Mouse (Mus musculus): Measurements from ENCODE around the gene Ppid.

Ppid gene

GRCm38 (mm10) chr3:79590863-79591792 is at the start of gene Ppid:
Gene Ppid (plus strand): TSS chr3:79591342.
- peak; percentile 54 to 71 for DNase-seq (ENCODE audit: low spot score in 2 of 2)

DNA sequence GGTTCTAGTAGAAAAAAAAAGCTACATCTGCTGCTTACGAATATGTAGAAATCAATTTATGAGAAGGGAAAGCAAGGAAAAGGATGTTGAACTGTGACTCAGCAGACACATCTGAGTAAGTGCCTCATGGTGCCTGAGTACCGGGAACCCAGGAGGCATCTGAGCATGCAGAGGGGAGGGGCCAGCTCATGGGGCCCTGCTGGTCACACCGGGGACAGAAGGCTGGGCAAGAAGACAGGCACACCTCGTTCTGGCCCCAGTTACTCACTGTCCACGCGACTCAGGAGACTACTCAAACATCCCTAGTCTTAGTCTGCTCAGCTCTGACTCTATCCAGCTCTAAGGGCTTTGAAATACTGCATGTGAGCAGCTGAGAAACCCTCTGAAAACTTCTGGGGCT is 48.6 kb upstream of the Ppid start:
- DNase-seq (ENCODE audit: low spot score in 2 of 2), result peak; percentile 14 to 43

GRCm38 (mm10) chr3:79548681-79549437 is 42.3 kb upstream of the Ppid start:
- DNase-seq (ENCODE audit: low spot score in 2 of 2), result no peak

DNA sequence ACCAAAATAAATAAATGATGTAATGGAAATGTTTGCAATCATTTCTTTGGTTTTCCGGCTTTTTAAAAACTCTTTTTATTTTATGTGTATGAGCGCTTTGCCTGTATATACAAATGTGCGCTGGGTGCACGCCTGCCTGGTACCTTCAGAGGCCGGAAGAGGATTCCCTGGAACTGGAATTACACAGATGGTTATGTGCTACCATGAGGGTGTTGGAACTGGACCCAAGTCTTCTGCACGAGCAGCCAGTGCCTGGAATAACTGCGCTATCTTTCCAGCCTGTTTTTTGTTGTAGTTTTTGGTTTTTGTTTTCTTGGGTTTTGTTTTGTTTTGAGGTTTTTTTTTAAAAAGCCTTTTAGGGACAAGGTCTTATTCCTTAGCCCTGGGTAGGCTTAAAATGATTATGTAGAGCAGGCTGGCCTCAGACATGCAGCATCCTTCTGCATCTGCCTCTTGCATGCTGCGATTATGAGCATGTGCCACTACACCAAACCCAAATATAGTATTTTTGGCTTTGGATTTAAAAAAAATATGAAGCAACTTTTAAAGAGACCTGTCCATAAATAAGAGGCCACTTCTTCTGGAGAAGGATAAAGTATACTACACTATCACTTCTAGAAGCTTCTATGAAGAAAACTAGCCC is 41.3 kb upstream of the Ppid start:
- no peak for DNase-seq (ENCODE audit: low spot score in 2 of 2)

DNA sequence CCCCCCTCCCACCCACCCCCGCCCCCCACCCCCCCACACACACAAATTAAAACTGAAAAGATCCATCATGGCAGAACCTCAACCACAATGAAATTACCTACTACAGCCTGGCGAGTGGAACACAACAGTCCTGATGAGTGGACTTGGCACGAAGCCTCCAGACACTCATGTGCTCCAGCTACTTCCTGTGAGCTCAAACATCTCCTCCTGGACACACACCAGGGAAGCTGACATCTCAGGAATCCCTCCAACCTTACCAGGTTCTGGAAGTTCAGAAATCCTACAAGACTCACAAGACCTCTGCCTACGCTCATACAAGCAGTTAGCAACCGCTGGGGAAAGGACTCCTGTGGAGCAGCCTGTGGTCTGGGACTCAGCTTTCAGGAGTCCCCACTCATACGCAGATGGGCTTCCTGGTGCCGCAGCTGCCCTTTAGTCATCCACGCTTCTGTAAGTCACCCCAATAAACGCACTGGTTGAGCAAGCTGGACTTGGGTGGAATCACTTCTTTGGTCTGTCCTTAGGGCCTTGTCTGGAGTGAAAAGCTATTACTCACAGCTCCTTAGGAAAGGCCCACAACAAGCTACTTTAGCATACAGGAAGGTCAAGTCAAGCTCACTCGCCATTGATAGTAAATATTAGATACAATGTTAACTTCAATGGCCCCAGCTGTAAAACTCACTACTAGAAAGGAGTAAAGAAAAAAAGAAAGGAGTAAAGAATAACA is 39.2 kb upstream of the Ppid start:
- no peak for DNase-seq (ENCODE audit: low spot score in 2 of 2)

DNA sequence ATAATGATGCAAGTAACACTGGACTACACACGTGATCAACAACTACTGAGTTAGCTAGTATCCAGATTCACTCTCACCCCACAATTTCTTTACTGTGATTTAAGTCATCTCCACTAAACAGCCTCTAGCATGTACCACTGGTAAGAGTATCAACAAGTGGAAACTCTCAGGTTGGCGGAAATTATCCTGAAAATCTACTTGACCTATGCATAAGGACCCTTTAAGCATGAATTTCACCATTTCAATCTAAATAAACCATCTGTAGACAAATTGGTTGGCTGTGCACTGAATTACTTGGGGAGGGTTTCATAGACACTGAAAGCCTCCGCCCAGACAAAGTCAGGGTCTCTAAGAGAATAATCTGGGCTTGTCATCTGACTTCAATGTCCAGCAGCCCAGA is 37.4 kb upstream of the Ppid start:
- DNase-seq (ENCODE audit: low spot score in 2 of 2), result no peak

DNA sequence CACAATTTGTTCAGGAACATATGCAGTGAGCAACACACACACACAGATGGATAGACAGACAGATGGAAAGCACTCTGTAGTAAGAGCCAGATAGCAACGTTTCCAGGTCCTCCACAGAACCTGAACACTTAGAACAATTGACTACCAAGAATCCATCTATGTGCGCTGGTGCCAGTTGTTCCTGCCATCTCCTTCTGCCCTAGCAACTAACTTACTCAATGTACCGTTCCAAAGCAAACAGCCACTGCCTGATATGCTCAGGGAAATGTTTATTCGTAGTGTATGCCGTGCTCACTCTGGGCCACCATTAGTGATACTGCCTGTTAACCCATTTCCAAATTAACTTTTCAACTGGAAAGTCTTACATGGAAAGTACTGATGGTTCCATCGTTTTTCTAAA is 36.1 kb upstream of the Ppid start:
- no peak for DNase-seq (ENCODE audit: low spot score in 2 of 2)

DNA sequence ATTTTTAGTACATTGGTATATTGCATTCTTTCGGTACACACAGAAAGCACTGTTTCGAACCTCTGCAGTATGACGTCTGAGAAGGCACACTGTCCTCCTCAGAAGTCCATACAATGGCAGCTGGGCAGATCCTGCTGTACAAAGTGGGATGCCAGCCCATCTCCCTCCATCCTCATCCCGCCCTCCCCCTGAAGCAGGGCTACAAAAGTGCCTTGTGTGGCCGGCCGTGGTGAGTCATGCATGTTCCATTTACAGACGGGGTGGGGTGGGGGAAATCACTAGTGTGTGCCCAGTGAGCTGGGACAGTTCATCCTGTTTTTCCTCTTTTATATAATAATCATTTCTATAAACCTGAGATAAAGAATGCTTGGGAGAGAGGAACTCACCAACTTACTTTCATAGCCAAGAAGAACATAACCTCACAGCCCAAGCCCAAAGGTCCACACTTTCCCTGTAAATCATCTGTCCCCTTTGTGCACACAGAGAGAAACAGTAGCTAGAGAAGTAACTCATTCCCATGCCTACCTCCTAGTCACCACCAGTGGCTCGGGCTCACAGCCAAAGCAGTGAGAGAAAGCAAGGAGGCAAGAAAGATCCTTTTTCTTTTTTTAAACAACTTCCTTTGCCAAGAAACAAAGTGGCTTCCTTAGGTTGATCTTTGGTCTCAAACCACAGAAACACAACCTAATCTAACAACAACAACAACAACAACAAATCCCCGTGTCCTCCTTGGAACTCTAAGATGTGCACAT is 31.9 kb upstream of the Ppid start:
- DNase-seq (ENCODE audit: low spot score in 2 of 2), result peak; percentile 15 to 44

- no peak for DNase-seq (ENCODE audit: low spot score in 2 of 2)
Measured at GRCm38 (mm10) chr3:79559773-79560045, 31.4 kb upstream of the Ppid start.

- DNase-seq (ENCODE audit: low spot score in 2 of 2), result no peak
Measured at GRCm38 (mm10) chr3:79560555-79560954, 30.6 kb upstream of the Ppid start.

DNA sequence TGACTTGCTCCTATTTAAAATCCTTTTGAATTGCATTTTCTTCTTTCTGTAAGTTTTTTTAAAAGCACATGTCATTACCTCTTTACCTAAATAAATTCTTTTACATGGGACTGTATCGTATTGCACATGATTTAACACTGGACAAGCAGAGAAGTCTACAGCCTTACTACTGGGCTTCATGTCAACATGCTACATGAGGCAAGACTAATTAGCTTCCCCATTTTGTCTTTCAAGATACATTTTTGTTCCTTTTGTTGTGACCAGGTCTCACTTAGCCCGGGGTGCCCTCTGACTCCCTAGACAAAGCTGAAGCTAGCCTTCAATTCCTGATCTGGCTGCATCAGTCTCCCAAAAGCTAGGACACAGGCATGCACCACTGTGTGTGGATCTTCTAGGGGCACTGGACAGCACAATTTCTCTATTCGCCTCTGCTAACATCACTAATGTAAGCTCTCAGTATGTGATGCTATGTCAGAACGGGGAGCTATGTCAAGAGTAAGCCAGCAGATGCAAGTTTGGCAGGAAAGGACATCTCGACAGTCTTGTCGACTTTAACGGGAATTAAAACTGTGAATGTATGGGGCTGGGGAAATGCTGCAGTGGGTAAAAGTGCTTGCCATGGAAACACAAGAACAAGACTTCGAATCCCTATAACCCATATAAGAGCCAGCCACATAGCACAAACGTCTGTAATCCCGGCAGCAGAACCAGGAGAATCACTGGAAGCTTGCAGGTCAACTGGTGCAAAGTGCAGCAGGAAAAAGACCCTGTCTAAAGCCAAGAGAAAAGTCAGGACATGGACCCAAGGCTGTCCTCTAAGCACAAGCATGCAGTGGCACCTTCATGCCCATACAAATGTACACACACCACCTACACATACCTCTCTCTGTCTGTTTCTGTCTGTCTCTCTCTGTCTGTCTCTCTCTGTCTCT is 29.1 kb upstream of the Ppid start:
- DNase-seq (ENCODE audit: low spot score in 2 of 2), result no peak

GRCm38 (mm10) chr3:79563511-79563910 is 27.6 kb upstream of the Ppid start:
- DNase-seq (ENCODE audit: low spot score in 2 of 2), result no peak

DNA sequence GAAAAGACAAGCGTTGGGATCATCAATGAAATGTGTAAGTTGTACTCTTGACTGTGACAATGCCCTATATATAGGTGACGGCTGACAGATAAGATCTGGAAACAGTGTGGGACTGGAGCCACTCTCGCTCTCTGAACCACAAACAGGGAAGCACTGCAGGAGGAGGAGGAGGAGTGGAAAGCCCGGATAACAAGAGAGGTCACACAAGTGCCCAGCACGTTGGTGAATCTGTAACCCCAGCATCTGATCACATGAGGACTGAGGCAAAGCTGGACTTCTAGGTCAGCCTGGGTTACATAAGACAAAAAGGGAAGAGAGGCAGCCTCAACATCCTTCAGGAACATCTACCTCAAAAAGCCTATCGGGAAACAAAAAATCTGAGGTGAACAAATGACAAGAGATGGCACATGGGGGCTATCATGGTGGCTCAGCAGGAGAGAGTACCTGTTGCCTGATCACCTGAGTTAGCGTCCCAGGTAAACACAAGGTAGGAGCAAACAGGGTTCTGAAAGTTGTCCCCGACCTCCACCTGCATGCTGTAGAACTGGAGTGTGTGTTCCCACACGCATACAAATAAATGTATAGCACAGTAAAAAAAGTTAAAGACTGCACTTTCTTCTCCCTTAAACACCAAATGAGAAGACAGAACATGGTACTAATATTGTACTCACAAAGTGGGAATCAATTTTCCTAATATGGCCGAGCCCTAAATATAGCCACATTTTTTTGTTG is 26.1 kb upstream of the Ppid start:
- DNase-seq (ENCODE audit: low spot score in 2 of 2), result no peak

GRCm38 (mm10) chr3:79566716-79567691 is 24.1 kb upstream of the Ppid start:
- peak; percentile 20 to 54 for DNase-seq (ENCODE audit: low spot score in 2 of 2)

GRCm38 (mm10) chr3:79567703-79568362 is 23.3 kb upstream of the Ppid start, which contains the start of gene Fnip2:
Gene Fnip2 (minus strand): TSS chr3:79567796.
- peak; percentile 80 to 89 for DNase-seq (ENCODE audit: low spot score in 2 of 2)

DNA sequence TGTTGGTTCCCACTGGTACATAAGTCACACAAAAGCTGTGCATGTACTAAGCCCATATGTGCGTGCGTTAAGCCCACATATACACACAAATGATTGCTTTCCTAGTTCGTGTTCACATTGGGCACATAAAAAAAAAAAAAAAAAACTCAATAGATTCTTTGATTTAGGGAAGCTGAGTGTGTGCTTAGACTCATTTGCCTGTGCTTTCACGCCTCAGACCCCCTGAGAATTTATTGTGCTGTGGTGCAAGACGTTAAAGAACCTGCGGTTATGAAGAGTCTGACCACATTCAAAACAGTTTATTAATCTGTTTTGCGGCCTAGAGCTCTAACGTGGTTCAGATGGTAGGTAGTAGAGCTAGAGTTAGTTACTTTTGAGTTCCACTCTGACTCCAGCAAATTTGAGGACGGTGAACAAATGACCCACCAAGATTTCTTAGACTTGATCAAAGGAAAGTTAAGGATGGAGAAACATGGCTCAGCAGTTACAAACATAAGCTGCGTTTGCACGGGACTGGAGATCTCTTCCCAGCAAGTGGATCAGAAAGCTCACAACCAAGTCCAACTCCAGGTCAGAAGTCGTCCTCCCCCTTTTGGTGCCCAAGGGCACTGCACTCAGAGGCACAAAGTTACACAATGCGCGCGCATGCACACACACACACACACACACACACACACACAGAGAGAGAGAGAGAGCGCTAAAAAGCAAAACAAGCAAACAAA is 22.4 kb upstream of the Ppid start:
- no peak for DNase-seq (ENCODE audit: low spot score in 2 of 2)

DNA sequence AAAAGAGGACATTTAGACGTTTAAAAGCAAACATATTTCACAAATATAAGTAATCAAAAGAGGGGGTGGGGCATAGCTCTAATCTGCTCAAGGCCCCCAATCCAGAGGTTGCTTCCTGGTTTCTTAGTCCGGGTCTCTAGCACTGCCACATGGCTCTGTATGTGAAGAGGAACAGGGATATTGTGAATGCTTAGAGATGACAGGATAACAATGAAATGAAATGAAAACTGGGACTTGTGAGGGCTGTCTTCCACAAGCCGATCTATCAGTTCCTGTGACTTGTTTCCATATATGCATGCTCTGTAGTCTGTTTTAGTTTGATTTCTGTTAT is 21.8 kb upstream of the Ppid start:
- DNase-seq (ENCODE audit: low spot score in 2 of 2), result no peak
